Mouse (Mus musculus) cerebellum, adult 18-20 months (tissue): Measurements from ENCODE around the gene Rabggta.
A peak's percentile ranks its signal among the peaks of the same experiment; 100 is the strongest.

Experiments
- DNase-seq, 2 experiments: peaks; one replicate each; pipeline ENCODE4 v3.0.0; 2021

The Rabggta gene

DNA sequence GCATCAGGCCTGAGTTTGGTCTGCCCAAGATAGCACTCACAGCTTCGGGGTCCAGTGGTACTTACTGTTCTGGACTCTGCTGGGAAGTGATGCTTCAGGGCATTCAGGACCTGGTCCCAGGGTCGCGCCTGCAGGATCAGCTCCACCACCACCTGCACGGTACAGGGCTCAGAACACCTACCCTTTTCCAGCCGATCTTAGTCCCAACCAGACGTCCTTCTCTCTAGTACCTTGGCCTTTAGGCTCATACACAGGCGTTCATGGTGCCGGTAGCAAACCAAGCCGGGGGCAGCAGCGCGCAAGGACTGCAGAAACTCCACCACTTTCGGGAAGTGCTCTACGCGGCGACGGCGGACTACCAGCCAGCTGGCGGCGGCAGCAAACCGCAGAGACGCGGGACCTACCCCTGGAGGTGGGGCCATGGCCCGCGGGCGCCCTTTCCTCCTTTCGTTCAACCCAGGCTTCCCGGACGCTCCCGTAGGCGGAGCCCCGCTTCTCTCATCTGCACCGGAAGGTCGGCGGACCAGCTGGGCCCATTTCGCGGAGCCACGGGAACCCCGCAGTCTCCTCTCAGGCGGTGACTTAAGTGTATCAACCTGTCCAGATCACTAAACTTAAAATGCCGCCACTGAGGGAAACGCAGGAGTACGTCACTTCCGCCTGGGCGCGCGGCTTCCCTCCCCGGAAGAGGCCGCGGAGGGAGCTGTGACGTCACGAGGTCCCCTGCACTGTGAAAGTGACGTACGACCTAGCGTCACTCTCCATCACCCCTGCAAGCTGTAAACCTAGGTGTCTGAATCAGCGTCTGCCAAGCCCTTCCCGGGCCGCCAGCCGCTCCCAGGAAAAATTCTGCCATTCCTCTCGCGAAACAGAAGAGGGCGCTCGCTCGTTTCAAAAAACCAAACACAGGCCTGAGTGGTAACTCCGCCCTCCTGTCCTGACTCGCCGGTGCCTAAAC is 40.6 kb downstream of the Rabggta start, which contains the start of gene Tinf2:
Gene Tinf2 (minus strand): TSS at position 661 of the 958 bp plus-strand sequence.
- DNase-seq, result peak; percentile 96 to 97

DNA sequence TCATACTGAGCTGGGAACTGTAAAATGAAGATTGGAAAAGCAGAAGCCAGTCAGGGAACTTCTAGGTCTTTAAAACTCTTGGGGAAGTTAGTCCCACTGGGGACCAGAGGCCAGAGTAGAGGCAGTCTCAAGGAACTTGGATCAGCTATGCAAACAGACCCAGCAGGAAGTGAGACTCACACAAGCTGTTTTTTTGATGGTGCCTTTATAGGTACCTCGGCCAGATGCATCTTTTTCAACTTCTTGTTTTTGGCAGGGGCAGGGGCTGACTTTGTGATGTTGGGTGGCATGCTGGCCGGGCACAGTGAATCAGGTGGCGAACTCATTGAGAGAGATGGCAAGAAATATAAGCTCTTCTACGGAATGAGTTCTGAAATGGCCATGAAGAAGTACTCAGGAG is 44.4 kb downstream of the Rabggta start:
- DNase-seq, result no peak

DNA sequence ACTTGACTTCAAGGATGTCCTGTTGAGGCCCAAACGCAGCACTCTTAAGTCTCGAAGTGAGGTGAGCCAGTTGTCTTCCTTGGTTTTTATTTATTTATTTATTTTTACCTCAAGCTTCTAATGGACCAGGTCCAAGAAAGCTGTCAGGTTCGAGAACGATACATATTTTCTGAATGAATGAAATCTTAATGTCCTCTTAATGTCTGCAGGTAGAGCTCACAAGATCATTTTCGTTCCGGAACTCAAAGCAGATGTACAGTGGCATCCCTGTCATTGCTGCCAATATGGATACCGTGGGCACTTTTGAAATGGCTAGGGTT is 49.4 kb downstream of the Rabggta start:
- no peak for DNase-seq

DNA sequence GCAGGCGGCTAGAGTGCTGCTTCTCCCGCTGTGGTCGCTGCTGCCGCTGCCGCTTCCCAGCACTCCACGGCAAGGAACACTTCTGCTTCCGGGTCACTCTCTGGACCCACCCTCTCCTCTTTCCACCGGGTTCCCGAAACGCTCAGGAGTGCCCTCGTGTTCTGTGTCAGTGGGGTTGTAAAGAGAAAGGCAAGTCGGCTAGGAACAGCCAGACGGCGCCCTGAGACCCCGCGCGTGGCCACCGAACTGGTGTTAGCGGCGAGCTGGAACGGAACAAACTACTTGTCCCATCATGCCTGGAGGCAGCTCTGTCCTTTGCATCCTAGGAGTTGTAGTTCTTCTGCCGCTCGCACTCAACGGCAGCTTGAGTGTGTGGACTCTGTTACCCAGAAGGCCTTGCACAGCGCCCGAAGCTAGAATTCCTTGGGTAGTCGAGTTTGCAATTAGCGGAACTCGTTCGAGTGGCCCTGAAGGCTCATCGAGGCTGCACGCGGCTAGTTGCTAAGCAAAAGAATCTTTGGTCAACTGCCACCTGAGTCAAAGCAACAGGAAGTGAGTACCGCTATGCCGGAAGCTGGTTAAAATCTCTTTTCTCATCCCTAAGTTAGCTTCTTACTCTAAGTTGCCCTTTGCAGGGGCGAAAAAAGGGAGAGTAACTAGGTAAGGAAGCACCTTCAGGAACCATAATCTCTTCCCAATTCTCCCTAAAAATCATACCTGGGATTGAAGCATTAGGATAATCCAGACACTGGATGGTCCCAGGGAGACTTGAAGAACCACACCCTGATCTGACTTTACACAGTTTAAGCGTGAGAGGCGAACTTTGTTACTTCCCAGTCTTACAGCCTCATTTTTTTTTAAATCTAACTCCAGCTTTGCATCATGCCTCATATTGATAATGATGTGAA is 50.0 kb downstream of the Rabggta start, which contains the start of the genes Gmpr2 and Nedd8:
Gene Gmpr2 (plus strand): TSS at position 109 of the 908 bp plus-strand sequence.
Gene Nedd8 (minus strand): TSS at position 292 of the 908 bp plus-strand sequence.
- DNase-seq, result peak; percentile 88 to 95

DNA sequence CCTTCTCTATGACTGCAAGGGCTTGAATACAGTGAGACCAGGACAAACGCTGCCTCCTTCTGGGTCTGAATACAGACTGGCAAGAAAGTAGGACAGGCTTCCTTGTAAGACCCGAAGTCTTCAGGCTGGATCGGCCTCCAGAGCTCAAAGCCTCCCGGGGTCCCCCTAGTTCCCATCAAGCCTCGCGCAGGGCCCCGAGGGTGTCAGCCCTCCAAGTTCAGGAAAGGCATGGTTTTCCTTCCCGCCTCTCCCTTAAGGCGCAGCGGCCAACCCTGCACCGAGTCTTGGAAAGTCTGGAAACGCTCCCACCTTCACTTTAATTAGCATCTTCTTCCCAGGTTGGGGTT is 50.6 kb downstream of the Rabggta start:
- DNase-seq, result no peak
